Mouse (Mus musculus): ENCODE data around the gene Tmem119. TPM values are rescaled to one million over a fixed set of nuclear protein-coding genes. Genes with fewer than 3 reads are reported as not detected.
"Not testable (repeated sequence)": the region's sequence is repeated elsewhere in the genome, so short reads cannot be mapped to it uniquely, and the experiment has no call there.

The Tmem119 gene
- polyA plus RNA-seq, 1 experiment = 22.6 TPM

- no peak for DNase-seq (ENCODE audit: extremely low spot score in 1 of 2, low spot score in 1 of 2)
Observed at GRCm38 (mm10) chr5:113824228-113824627, 23.9 kb upstream of the Tmem119 start.

GRCm38 (mm10) chr5:113818572-113818971, 18.3 kb upstream of the Tmem119 start:
- no peak for DNase-seq (ENCODE audit: extremely low spot score in 1 of 2, low spot score in 1 of 2)

- DNase-seq (ENCODE audit: extremely low spot score in 1 of 2, low spot score in 1 of 2) = peak in 1 of 2 experiments; percentile 71
Observed at GRCm38 (mm10) chr5:113815638-113816152, 15.4 kb upstream of the Tmem119 start.

GRCm38 (mm10) chr5:113815041-113815389, 14.7 kb upstream of the Tmem119 start:
- DNase-seq (ENCODE audit: extremely low spot score in 1 of 2, low spot score in 1 of 2) = no peak

GRCm38 (mm10) chr5:113814111-113815040, 14.1 kb upstream of the Tmem119 start:
- DNase-seq (ENCODE audit: extremely low spot score in 1 of 2, low spot score in 1 of 2) = no peak

- DNase-seq (ENCODE audit: extremely low spot score in 1 of 2, low spot score in 1 of 2) = no peak
Observed at GRCm38 (mm10) chr5:113813608-113814007, 13.3 kb upstream of the Tmem119 start.

- DNase-seq (ENCODE audit: extremely low spot score in 1 of 2, low spot score in 1 of 2) = no peak
Observed at GRCm38 (mm10) chr5:113812638-113813037, 12.3 kb upstream of the Tmem119 start.

GRCm38 (mm10) chr5:113811824-113812420, 11.6 kb upstream of the Tmem119 start:
- DNase-seq (ENCODE audit: extremely low spot score in 1 of 2, low spot score in 1 of 2) = not testable (repeated sequence)

- DNase-seq (ENCODE audit: extremely low spot score in 1 of 2, low spot score in 1 of 2) = no peak
Observed at GRCm38 (mm10) chr5:113810111-113810510, 9.8 kb upstream of the Tmem119 start.

GRCm38 (mm10) chr5:113808177-113808576, 7.9 kb upstream of the Tmem119 start:
- no peak for DNase-seq (ENCODE audit: extremely low spot score in 1 of 2, low spot score in 1 of 2)

GRCm38 (mm10) chr5:113807712-113808111, 7.4 kb upstream of the Tmem119 start:
- DNase-seq (ENCODE audit: extremely low spot score in 1 of 2, low spot score in 1 of 2) = no peak

- no peak for DNase-seq (ENCODE audit: extremely low spot score in 1 of 2, low spot score in 1 of 2)
Observed at GRCm38 (mm10) chr5:113806414-113806813, 6.1 kb upstream of the Tmem119 start.

- no peak for DNase-seq (ENCODE audit: extremely low spot score in 1 of 2, low spot score in 1 of 2)
Observed at GRCm38 (mm10) chr5:113805301-113805700, 5.0 kb upstream of the Tmem119 start.

- no peak for DNase-seq (ENCODE audit: extremely low spot score in 1 of 2, low spot score in 1 of 2)
Observed at GRCm38 (mm10) chr5:113804395-113804966, 4.2 kb upstream of the Tmem119 start.

- no peak for DNase-seq (ENCODE audit: extremely low spot score in 1 of 2, low spot score in 1 of 2)
Observed at GRCm38 (mm10) chr5:113799691-113800090, 625 bp downstream of the Tmem119 start.

GRCm38 (mm10) chr5:113798525-113798924, 1.8 kb downstream of the Tmem119 start:
- DNase-seq (ENCODE audit: extremely low spot score in 1 of 2, low spot score in 1 of 2) = no peak

- no peak for DNase-seq (ENCODE audit: extremely low spot score in 1 of 2, low spot score in 1 of 2)
Observed at GRCm38 (mm10) chr5:113797149-113797882, 3.0 kb downstream of the Tmem119 start.

GRCm38 (mm10) chr5:113796401-113797148, 3.7 kb downstream of the Tmem119 start:
- no peak for DNase-seq (ENCODE audit: extremely low spot score in 1 of 2, low spot score in 1 of 2)

- DNase-seq (ENCODE audit: extremely low spot score in 1 of 2, low spot score in 1 of 2) = no peak
Observed at GRCm38 (mm10) chr5:113791197-113792095, 8.9 kb downstream of the Tmem119 start.

All from frontal cortex, adult 2 months (tissue).